Mouse (Mus musculus): ENCODE data around the gene Dcaf4. TPM values are rescaled to one million over a fixed set of nuclear protein-coding genes. Genes with fewer than 3 reads are reported as not detected.
A peak's percentile ranks its signal among the peaks of the same experiment; 100 is the strongest.

The Dcaf4 gene
- polyA plus RNA-seq, 1 experiment from 2014 or later = 8.0 TPM

- no peak for TF ChIP-seq CTCF (IDR thresholded peaks at IDR 0.05; ENCODE audit: low read depth)
- no peak for TF ChIP-seq EP300 (IDR thresholded peaks at IDR 0.05; ENCODE audit: low read depth)
- Histone ChIP-seq H3K9me3 (ENCODE audit: low read length) (peaks cover 3% of the 10 kb centered on the region), H3K4me3 (ENCODE audit: low read depth, low read length) (no peak overlapping the region), H3K4me2 (ENCODE audit: low read depth, low read length) (no peak overlapping the region), H3K27me3 (ENCODE audit: insufficient read depth, low read length) (no peaks in the 10 kb centered on the region), H3K9ac (replicated peaks) (no peak overlapping the region), H3K4me1 (ENCODE audit: insufficient read depth) (peaks cover 10% of the 10 kb centered on the region; the same call in 1 of the 2 replicates), H3K36me3 (replicated peaks; ENCODE audit: insufficient read depth, low read length) (no peaks in the 10 kb centered on the region), H3K27ac (ENCODE audit: low read depth) (no peak overlapping the region)
- DNase-seq = no peak
- ATAC-seq = no peak
- WGBS (ENCODE audit: insufficient replicate concordance) = 54% methylated on average over 3 of the region's 3 CpGs
Observed at GRCm38 (mm10) chr12:83492808-83493207, 27.5 kb upstream of the Dcaf4 start.

- no peak overlapping the region for H3K4me3 ChIP-seq (ENCODE audit: low read depth, low read length)
- H3K9me3 ChIP-seq (ENCODE audit: low read length) = peaks cover 3% of the 10 kb centered on the region
- ATAC-seq (no peak), DNase-seq (no peak)
- H3K36me3 ChIP-seq (replicated peaks; ENCODE audit: insufficient read depth, low read length) = no peaks in the 10 kb centered on the region
- no peaks in the 10 kb centered on the region for H3K27me3 ChIP-seq (ENCODE audit: insufficient read depth, low read length)
- WGBS (ENCODE audit: insufficient replicate concordance) = 63% methylated on average over 9 of the region's 9 CpGs
- peaks cover 3% of the 10 kb centered on the region; the same call in 1 of the 2 replicates for H3K4me1 ChIP-seq (ENCODE audit: insufficient read depth)
- H3K9ac ChIP-seq (replicated peaks) = no peak overlapping the region
- no peak overlapping the region for H3K4me2 ChIP-seq (ENCODE audit: low read depth, low read length)
- H3K27ac ChIP-seq (ENCODE audit: low read depth) = no peak overlapping the region
- TF ChIP-seq EP300 (IDR thresholded peaks at IDR 0.05; ENCODE audit: low read depth) (no peak), CTCF (IDR thresholded peaks at IDR 0.05; ENCODE audit: low read depth) (no peak)
Observed at GRCm38 (mm10) chr12:83494196-83494595, 26.1 kb upstream of the Dcaf4 start.

DNA sequence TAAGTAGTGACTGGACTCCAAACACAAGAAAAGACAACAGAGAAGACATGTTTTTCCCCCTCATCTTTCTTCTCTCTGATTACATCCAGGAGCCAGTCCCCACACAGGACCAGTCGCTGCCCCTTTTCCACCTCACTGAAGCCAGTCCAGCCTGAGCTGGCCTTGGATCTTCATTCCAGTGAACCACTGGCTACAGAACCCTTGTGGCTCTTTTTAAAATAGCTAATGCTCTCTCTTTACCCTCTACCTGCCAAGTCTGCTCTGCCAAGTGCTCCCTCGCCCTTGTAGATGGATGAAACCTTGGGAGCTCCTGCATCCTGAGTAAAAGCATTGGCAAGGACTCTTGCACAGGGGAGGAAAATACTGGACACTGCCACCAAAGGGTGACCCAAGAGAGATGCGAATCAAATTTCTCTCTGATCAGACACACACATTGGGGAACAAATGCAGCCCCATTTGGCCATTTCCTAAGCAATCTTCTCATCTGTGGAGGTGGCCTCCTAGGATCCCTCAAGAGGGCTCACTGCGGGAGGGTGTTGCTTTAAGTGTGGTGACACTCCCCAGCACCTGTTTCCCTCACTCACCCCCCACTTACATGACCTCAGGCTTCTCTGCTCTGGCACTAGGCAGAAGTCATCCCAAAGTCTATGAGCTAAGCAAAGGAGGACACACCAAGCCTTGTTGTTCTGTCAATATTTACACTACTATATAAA, 24.9 kb upstream of the Dcaf4 start:
- ATAC-seq (peak; percentile 58), DNase-seq (no peak)
- peaks cover 3% of the 10 kb centered on the region for H3K9me3 ChIP-seq (ENCODE audit: low read length)
- H3K27me3 ChIP-seq (ENCODE audit: insufficient read depth, low read length) = no peaks in the 10 kb centered on the region
- H3K4me2 ChIP-seq (ENCODE audit: low read depth, low read length) = no peak overlapping the region
- peaks cover 3% of the 10 kb centered on the region; the same call in 1 of the 2 replicates for H3K4me1 ChIP-seq (ENCODE audit: insufficient read depth)
- TF ChIP-seq CTCF (IDR thresholded peaks at IDR 0.05; ENCODE audit: low read depth) (no peak), EP300 (IDR thresholded peaks at IDR 0.05; ENCODE audit: low read depth) (no peak)
- 67% methylated on average over 4 of the region's 4 CpGs for WGBS (ENCODE audit: insufficient replicate concordance)
- no peaks in the 10 kb centered on the region for H3K36me3 ChIP-seq (replicated peaks; ENCODE audit: insufficient read depth, low read length)
- no peak overlapping the region for H3K4me3 ChIP-seq (ENCODE audit: low read depth, low read length)
- H3K9ac ChIP-seq (replicated peaks) = no peak overlapping the region
- H3K27ac ChIP-seq (ENCODE audit: low read depth) = no peak overlapping the region; the same call in 1 of the 2 replicates

DNA sequence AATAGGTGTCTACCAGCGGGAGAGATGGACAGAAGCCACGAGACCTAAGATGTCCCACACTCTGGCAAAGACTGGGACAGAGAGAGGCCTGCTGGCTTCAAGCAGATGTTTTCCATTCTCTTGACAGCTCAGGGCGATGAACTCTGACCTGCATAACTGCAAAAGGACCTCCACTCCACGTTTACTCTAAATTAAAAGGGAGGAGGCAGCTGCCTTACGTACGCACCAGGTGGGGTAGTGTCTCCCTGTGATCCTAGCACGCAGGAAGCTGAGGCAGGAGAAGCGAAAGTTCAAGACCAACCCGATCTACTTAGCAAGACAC, 24.3 kb upstream of the Dcaf4 start:
- Histone ChIP-seq H3K27me3 (ENCODE audit: insufficient read depth, low read length) (no peaks in the 10 kb centered on the region), H3K27ac (ENCODE audit: low read depth) (peak overlapping the region; percentile 7; the same call in 1 of the 2 replicates), H3K4me1 (ENCODE audit: insufficient read depth) (peaks cover 3% of the 10 kb centered on the region; the same call in 1 of the 2 replicates), H3K36me3 (replicated peaks; ENCODE audit: insufficient read depth, low read length) (no peaks in the 10 kb centered on the region), H3K4me3 (ENCODE audit: low read depth, low read length) (no peak overlapping the region), H3K9me3 (ENCODE audit: low read length) (peaks cover 3% of the 10 kb centered on the region), H3K9ac (replicated peaks) (no peak overlapping the region), H3K4me2 (ENCODE audit: low read depth, low read length) (no peak overlapping the region)
- TF ChIP-seq CTCF (IDR thresholded peaks at IDR 0.05; ENCODE audit: low read depth) = no peak
- TF ChIP-seq EP300 (IDR thresholded peaks at IDR 0.05; ENCODE audit: low read depth) = no peak
- WGBS (ENCODE audit: insufficient replicate concordance) = 60% methylated on average over 9 of the region's 9 CpGs
- no peak for DNase-seq
- ATAC-seq = peak; percentile 55; the same call in 1 of the 2 replicates

DNA sequence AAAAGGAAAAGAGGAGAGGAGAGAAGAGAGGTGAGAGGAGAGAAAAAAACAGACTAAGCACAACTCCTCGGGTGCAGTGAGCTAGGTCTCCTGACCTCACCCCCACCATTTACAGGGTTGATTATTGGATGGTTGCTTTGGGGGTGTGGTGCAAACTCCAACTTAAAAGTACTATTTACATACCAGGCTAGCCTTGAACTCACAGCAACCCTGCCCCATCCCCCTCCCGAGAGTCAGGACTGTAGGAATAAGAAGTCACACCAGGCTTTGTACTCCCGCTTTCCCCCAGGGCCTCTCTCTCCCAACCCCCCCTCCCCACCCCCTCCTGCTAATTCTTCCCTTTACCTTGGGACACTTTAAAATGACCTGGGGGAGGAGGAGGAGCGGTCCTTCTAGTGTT, 23.9 kb upstream of the Dcaf4 start:
- H3K4me1 ChIP-seq (ENCODE audit: insufficient read depth) = peaks cover 3% of the 10 kb centered on the region; the same call in 1 of the 2 replicates
- WGBS (ENCODE audit: insufficient replicate concordance) = 64% methylated on average over 4 of the region's 4 CpGs
- no peaks in the 10 kb centered on the region for H3K27me3 ChIP-seq (ENCODE audit: insufficient read depth, low read length)
- H3K4me3 ChIP-seq (ENCODE audit: low read depth, low read length) = no peak overlapping the region
- H3K9me3 ChIP-seq (ENCODE audit: low read length) = peaks cover 3% of the 10 kb centered on the region
- peak overlapping the region; percentile 7; the same call in 1 of the 2 replicates for H3K27ac ChIP-seq (ENCODE audit: low read depth)
- H3K9ac ChIP-seq (replicated peaks) = no peak overlapping the region
- DNase-seq (no peak), ATAC-seq (peak; percentile 35; the same call in 1 of the 2 replicates)
- no peak overlapping the region for H3K4me2 ChIP-seq (ENCODE audit: low read depth, low read length)
- TF ChIP-seq EP300 (IDR thresholded peaks at IDR 0.05; ENCODE audit: low read depth) (no peak), CTCF (IDR thresholded peaks at IDR 0.05; ENCODE audit: low read depth) (no peak)
- H3K36me3 ChIP-seq (replicated peaks; ENCODE audit: insufficient read depth, low read length) = no peaks in the 10 kb centered on the region

DNA sequence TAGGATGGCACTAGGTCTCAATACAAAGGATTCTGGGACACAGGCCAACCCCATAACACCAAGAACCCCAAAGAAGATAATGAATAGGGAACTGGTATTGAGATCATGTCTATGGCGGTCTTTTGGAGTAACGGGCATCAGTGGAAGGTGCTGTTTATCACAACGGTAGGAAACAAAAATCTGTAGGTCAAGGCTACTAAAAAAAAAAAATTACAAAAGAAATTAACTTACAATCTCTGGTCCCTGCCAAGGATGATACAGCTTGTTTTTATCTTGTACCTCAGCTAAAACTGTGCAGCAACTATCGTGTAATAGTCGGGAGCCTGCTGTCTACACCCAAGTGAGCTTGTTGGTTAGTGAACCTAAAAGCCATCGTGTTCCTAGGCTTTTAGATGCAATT, 23.5 kb upstream of the Dcaf4 start:
- DNase-seq (no peak), ATAC-seq (no peak)
- Histone ChIP-seq H3K27ac (ENCODE audit: low read depth) (no peak overlapping the region), H3K4me1 (ENCODE audit: insufficient read depth) (peaks cover 3% of the 10 kb centered on the region; the same call in 1 of the 2 replicates), H3K9me3 (ENCODE audit: low read length) (no peaks in the 10 kb centered on the region), H3K36me3 (replicated peaks; ENCODE audit: insufficient read depth, low read length) (no peaks in the 10 kb centered on the region), H3K9ac (replicated peaks) (no peak overlapping the region), H3K27me3 (ENCODE audit: insufficient read depth, low read length) (no peaks in the 10 kb centered on the region), H3K4me2 (ENCODE audit: low read depth, low read length) (no peak overlapping the region), H3K4me3 (ENCODE audit: low read depth, low read length) (no peak overlapping the region)
- TF ChIP-seq EP300 (IDR thresholded peaks at IDR 0.05; ENCODE audit: low read depth) = peak; percentile 64; the same call in 1 of the 2 replicates
- TF ChIP-seq CTCF (IDR thresholded peaks at IDR 0.05; ENCODE audit: low read depth) = no peak
- WGBS (ENCODE audit: insufficient replicate concordance) = 64% methylated on average over 6 of the region's 6 CpGs
